Mouse (Mus musculus) E14TG2a.4 (cell line): Measurements from ENCODE around the gene Lin7b.

Source experiments
- CTCF ChIP-seq: conservative IDR thresholded peaks from 2 replicates; pipeline ENCODE4 v1.5.1; 2014; ENCODE audit warnings: low read length
- NANOG ChIP-seq: IDR thresholded peaks from 2 replicates; pipeline ENCODE4 v1.6.1; 2014; ENCODE audit warnings: borderline replicate concordance, low read length, mixed read lengths
- POU5F1 ChIP-seq: IDR thresholded peaks from 2 replicates; pipeline ENCODE4 v1.6.1; 2014; ENCODE audit warnings: low read length, borderline replicate concordance

DNA sequence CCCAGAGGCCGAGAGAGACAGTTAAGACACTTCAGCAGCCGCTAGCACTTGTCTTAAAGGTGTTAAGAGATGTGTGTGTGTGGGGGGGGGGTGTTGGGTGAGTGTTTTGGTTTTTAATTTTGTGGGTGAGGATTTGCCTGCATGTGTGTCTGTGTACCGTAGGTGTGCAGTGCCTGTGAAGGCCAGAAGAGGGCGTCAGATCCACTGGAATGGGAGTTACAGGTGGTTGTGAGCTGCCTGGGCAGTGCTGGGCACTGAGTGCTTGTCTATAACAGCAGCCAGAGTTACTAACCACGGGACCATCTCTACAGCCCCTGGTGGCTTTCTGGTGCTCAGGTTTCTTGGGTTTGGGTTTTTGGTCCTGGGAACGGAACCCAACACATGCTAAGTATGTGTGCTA lies 38.9 kb downstream of the Lin7b start:
- TF ChIP-seq CTCF (peak; percentile 55), NANOG (no peak), POU5F1 (no peak)
